Mouse (Mus musculus) R1 (cell line): ENCODE measurements around the gene Syna.

Source experiments
- DNase-seq: peaks from one replicate; pipeline ENCODE4 v3.0.0-alpha.2; 2018; ENCODE audit warnings: low read depth, low spot score

The Syna gene

DNA sequence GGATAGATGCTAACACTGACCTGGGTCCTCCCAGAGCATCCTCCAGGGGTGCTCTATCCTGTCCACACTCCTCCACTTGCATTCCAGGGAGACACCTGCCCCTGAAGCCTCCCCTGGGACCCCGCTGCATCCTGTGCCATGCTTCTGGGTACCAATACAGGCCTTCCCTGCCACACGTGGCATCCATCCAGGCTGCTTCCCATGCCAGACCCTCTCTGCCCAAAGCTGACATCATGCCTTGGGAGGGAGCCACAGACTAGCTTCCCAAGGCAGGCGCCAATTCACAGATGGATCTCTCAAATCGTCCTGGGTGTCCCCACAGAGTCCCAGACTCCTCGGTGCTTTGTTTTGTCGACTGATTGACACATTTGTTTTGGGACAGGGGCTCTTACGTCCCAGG lies 29.1 kb downstream of the Syna start:
- DNase-seq, result no peak

DNA sequence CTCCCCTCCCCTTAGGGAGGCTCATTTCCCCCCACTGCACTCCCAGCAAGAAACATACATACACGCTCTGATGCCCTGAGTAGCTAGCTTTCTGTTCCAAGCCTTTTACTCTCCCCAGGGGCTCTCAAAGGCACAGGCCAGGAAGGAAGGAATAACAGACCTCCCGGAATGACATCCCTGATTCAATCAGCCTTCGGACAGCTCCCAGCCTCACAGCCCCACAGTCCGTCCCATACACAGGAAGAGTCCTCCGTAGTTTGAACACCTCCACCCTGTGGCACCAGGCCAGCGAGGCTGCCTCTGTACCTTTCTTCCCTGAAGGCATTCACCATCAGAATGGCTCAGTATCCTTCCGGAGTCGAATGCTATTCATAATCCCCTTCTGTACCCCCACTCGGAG lies 31.5 kb downstream of the Syna start:
- peak; percentile 88 for DNase-seq

DNA sequence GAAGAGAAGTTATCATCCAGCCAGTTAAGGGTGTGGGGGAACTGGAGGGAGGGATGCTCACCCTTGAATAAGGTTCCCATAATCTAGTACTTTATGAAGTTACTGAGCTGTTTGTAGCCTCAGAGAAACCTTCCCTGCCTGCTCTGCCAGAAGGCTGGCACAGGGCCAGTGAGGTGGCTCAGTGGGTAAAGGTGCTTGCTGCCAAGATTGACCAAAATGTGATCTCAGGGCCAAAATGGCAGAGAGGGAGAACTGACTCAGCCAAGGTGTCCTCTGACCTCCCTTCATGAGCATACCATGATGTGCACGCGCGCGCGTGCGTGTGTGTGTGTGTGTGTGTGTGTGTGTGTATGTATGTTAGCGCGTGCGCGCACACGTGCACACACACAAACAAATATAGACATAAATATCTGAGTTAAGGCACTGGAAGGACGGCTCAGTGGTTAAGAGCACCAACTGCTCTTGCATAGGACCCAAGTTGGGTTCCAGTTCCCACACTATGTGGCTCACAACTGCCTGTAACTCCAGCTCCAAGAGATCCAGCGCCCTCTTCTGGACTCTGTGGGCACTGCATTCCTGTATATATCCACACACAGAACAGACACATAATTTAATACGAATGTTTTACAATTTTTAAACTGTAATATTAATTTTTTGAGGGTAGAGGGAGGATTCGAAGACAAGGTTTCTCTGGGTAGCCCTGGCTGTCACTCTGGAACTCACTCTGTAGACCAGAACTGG lies 33.8 kb downstream of the Syna start:
- DNase-seq, result peak; percentile 85

DNA sequence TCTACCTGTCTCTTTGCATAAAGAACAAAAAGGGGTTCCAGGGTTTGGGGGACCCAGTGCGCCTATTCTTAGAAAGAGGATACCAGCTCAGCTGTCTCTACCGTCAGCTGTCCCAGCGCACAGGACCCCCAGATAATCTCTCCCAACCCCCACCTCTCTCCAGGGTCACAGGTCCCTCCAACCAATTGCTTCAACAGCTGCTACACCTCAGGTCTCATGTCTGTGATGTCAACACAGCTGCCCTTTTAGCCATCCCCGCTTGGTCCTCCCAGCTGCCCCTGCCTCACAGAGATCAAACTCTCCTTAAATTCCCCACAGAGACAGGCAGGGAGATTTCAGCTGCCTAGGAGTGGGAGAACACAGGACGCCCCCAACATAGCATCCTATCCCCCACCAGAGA lies 36.2 kb downstream of the Syna start:
- DNase-seq, result no peak

DNA sequence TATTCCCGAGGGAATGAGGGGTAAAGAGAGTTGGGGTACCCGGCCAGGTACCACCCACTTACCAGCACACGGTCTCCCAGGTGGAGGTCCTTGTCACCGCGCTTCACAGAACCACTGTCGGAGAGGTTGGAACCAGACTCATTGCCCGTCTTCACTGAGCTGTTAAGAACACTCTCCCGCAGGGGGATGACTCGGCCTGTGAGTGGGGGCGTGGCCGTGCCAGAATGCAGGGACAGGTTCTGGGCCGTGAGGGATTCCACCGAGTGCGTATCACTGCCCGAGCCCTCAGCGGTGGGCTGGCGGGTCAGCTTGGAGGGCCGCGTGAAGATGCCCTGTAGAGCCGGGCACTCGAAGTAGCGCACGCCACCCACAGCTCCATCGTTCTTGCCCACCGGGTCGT lies 37.4 kb downstream of the Syna start:
- DNase-seq, result peak; percentile 67

DNA sequence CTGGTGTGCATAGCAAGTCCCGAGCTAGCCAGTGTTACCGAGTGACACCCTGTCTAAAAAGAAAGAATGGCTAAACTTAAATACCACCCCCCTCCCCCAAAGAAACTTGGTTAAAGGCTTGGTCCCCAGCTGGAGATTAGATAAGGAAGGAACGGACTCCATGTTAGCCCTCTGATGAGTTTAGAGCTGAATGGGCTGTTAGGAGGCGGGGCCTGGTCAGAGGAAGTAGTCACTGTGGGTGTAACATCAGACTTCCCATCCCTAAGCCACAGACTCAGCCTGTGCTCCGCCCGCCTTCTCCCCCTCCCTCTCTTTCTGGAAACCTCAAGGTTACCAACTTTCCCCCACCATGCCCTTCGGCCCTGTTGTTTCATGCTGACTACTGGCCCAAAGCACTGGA lies 38.2 kb downstream of the Syna start:
- DNase-seq, result peak; percentile 89

DNA sequence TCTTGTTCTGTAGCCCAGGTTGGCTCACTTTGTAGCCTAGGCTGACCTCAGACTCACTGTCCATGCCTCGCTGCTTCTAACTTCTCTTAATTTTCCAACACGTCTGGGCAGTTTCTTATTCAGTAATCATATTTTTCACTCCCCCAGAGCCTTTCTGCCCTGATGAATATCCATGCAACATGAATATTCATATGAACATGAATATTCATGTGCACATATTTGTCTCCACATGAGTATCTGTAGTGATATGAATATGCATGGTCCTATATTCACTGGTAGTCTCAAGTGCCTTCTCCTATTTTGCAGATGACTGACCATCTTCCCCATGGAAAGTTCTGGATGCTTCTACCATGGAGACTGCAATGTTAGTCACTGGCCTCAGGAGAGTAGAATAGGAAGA lies 38.8 kb downstream of the Syna start:
- DNase-seq, result no peak

DNA sequence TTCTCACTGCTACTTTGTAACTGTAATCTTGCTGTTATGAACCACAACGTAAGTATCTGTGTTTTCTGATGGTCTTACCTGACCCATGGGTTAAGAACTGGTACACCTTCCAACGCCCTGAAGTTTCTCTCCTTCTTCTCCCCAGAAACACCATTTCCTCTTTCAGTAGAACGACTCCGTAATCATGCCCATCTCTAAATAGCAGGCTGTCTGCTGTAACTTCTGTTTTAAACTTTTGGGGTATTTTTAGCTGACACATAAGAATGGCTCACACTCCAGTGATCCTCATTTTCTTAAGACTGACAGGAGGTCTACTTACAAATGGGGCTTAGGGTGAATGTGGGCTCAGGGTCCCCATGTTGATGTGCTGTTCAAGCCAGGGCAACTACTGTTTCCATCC lies 39.9 kb downstream of the Syna start:
- DNase-seq, result no peak

DNA sequence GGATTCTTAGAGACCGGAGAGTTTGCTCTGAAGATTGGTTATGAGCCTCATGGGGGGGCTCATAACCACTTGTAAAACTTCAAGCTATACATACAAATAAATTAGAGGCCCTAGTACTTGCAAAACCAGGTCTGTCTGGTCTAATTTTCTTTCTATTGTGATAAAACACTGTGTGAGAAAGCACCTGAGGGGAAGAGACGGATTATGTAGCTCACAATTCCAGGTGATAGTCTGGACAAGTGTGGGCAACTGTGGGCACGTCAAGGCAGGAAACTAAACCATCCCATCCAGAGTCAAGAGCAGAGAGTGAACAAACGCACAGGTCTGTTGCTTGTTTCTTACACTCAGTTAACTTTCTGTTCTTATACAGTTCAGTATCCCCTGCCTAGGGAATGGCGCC lies 40.5 kb downstream of the Syna start:
- DNase-seq, result no peak

DNA sequence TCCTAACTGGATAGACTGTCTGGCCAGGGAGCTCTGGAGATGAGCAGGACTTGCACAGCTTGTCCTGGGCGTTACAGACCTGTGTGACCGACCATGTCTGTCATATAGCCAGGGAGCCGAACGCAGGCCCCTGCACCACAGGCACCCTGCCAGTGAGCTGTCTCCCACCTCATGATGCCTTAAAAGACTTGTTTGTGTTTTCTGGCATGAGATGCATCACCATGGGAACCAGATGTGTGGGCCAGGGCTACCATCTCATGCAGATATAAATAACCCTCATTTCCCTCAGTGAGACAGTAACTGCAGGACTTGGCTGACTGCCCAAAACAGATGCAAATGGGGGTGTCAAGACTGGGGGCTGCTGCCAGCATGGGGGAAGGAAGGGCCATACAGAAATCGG lies 47.9 kb downstream of the Syna start:
- no peak for DNase-seq

DNA sequence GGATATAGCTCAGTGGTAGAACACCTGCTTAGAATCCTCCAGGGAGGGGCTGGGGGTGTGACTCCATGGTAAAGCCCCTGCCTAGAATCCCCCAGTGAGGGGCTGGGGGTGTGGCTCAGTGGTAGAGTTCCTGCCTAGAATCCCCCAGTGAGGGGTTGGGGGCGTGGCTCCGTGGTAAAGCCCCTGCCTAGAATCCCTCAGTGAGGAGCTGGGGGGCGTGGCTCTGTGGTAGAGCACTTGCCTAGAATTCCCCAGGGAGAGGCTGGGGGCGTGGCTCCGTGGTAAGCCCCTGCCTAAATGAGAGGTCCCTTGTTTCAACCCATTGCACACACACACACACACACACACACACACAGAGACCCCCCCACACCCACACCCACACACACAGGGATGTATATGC lies 49.7 kb downstream of the Syna start:
- peak; percentile 82 for DNase-seq

DNA sequence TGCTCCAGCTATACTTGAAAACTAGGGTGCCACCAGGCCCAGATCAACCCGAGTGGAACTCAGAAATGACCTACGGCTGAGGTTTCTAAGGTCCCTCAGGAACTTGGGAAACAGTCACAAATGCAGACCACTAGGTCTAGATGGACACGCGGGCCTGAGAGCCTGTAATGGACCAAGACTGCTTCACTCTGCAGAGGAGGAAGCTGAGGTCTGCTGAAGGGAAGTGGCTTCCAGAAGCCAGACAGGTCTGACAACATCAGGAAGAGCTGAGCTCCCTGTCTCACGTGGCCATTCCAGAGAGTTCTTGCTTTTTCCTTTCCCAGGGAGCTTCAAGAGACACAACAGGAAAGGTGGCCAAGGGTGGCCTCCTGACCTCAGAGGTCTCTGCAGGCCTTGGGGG lies 51.0 kb downstream of the Syna start:
- no peak for DNase-seq
